Mouse (Mus musculus): ENCODE data around the gene Ftsj3. TPM values are rescaled to one million over a fixed set of nuclear protein-coding genes. Genes with fewer than 3 reads are reported as not detected.
A peak's percentile ranks its signal among the peaks of the same experiment; 100 is the strongest.

Ftsj3 gene
- 49.0 and 59.8 TPM in 2 replicates for total RNA-seq (2014; fragmentation: Nextera tagmentation)
- total RNA-seq (2017) = 90.6 and 109 TPM in 2 replicates
- polyA plus RNA-seq (2012) = 11.5 and 21.6 TPM in 2 replicates

DNA sequence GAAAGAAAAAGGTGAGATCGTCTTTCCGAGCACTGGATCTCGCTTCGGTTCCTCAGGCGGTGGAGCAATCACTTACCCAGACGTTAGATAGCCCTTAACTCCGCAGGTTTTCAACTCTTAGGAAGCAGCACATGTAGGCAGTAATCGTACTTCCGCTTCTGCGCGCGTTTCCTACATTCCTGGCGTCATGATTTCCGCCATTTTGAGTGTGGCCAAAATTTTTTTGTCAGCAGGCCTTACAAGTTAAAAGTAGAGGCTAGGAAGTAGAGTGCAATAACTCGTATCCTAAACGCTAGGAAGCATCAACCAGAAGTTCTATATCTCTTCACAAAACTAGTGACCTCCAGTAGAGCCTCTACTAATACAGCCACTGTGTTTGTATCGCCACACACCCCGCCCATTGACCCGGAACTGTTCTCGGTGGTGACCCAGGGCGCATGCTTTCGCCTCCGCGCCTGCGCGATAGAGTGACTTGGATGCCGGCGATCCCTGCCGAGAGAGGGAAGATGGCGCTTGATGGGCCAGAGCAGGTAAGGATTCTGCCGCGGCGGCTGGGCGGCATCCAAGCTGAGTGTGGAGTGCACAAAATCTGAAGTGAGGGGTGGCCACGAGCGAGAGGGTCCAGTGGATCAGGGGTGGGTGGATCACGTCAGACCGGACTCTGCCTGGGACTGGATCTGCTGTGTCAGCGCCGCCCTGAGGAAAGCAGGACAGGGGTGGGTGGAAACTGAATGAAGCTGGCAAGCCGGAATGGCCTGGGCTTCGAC, at the start of gene Ftsj3, which contains the start of gene Psmc5:
Ftsj3 (minus strand) TSS at position 395 of the 767 bp plus-strand sequence.
Psmc5 (plus strand) TSS at position 470 of the 767 bp plus-strand sequence.
- Histone ChIP-seq H3K36me3 (replicated peaks) (peaks cover 74% of the 10 kb centered on the region), H3K27me3 (ENCODE audit: insufficient read depth, low read length) (no peaks in the 10 kb centered on the region), H3K4me1 (ENCODE audit: insufficient read depth, low read depth, low read length) (peaks cover 53% of the 10 kb centered on the region), H3K9me3 (replicated peaks) (no peaks in the 10 kb centered on the region), H3K4me3 (ENCODE audit: low read depth, low read length) (peak within 1 kb of the TSS; percentile 88)
- no peak for TF ChIP-seq GATA1 (IDR thresholded peaks at IDR 0.05; ENCODE audit: borderline replicate concordance, low read length)
- no peak for TF ChIP-seq POLR2AphosphoS5 (IDR thresholded peaks at IDR 0.05; ENCODE audit: insufficient replicate concordance, low read depth, low read length)
- no peak for TF ChIP-seq CTCF (IDR thresholded peaks at IDR 0.05; ENCODE audit: low read depth, low read length)
- no peak for TF ChIP-seq GATA2 (IDR thresholded peaks at IDR 0.05; ENCODE audit: borderline replicate concordance, low read depth, low read length)
- TF ChIP-seq TAL1 (conservative IDR thresholded peaks at IDR 0.05; ENCODE audit: low read depth, low read length) = no peak
- peak; percentile 84 for DNase-seq (ENCODE audit: low spot score)
- ATAC-seq (ENCODE audit: extremely low read depth, insufficient number of reproducible peaks, low FRiP score, poor library complexity, severe bottlenecking) = peak; percentile 91

DNA sequence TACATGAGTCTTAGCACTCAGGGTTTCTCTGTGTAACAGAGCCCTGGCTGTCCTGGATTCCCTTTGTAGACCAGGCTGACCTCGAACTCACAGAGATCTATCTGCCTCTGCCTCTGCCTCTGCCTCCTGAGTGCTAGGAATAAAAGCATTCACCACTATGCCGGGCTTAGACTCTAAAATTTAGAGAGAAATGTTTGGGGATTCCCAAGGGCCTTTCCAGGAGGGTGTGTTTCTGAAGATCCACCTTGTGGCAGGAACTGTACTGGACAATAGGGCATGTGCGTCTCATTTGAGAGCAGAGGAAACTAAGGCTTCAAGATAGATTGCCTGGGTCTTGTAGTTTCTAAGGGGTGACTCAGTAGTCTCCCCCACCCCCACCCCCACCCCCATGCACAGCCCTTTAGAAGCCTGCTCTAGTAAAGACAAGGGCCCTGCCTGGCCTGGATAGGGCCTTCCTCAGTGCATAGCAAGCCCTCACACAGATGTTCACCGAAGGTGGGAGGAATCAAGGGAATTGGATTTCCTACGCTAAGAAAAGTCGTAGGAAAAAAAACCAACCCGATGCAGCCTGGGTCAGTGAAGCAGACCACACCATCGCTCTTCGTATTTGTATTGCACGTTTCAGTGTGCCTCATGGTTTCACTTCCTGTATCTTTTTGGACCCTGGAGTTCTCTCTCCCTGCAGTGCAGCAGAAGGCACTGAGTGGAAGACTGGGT, 49.6 kb upstream of the Ftsj3 start:
- H3K27me3 ChIP-seq (ENCODE audit: insufficient read depth, low read length) = peaks cover 53% of the 10 kb centered on the region
- ATAC-seq (ENCODE audit: extremely low read depth, insufficient number of reproducible peaks, low FRiP score, poor library complexity, severe bottlenecking) (no peak), DNase-seq (ENCODE audit: low spot score) (no peak)
- no peaks in the 10 kb centered on the region for H3K9me3 ChIP-seq (replicated peaks)
- no peak for TF ChIP-seq GATA2 (IDR thresholded peaks at IDR 0.05; ENCODE audit: borderline replicate concordance, low read depth, low read length)
- no peak for TF ChIP-seq GATA1 (IDR thresholded peaks at IDR 0.05; ENCODE audit: borderline replicate concordance, low read length)
- no peak for TF ChIP-seq CTCF (IDR thresholded peaks at IDR 0.05; ENCODE audit: low read depth, low read length)
- no peak for TF ChIP-seq TAL1 (conservative IDR thresholded peaks at IDR 0.05; ENCODE audit: low read depth, low read length)
- no peak for TF ChIP-seq POLR2AphosphoS5 (IDR thresholded peaks at IDR 0.05; ENCODE audit: insufficient replicate concordance, low read depth, low read length)
- H3K4me3 ChIP-seq (ENCODE audit: low read depth, low read length) = no peak overlapping the region
- no peaks in the 10 kb centered on the region for H3K36me3 ChIP-seq (replicated peaks)
- H3K4me1 ChIP-seq (ENCODE audit: insufficient read depth, low read depth, low read length) = no peaks in the 10 kb centered on the region; the same call in 1 of the 2 replicates

DNA sequence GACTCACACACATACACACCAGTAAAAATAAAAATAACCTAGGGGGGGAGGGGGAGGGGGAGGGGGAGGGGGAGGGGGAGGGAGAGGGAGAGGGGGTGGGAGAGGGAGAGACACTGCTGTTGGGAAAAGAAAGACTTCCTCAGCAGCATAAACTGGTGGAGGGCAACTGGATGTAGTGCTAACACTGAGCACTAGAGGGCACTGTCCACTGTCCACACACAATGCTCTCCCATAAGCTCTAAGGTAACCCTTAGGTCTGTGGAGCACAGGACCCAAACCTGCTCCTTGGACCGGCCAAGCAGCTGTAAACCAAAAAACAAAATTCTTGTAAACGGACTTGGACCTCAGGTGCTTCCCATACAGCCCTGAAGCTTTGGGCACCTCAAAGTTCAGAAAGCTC, 46.8 kb upstream of the Ftsj3 start:
- ATAC-seq (ENCODE audit: extremely low read depth, insufficient number of reproducible peaks, low FRiP score, poor library complexity, severe bottlenecking) = no peak
- no peaks in the 10 kb centered on the region for H3K9me3 ChIP-seq (replicated peaks)
- H3K27me3 ChIP-seq (ENCODE audit: insufficient read depth, low read length) = peaks cover 51% of the 10 kb centered on the region
- TF ChIP-seq CTCF (IDR thresholded peaks at IDR 0.05; ENCODE audit: low read depth, low read length) (peak; percentile 76), GATA2 (IDR thresholded peaks at IDR 0.05; ENCODE audit: borderline replicate concordance, low read depth, low read length) (no peak), TAL1 (conservative IDR thresholded peaks at IDR 0.05; ENCODE audit: low read depth, low read length) (no peak)
- peak; percentile 38 for DNase-seq (ENCODE audit: low spot score)
- H3K4me3 ChIP-seq (ENCODE audit: low read depth, low read length) = no peak overlapping the region
- no peaks in the 10 kb centered on the region for H3K4me1 ChIP-seq (ENCODE audit: insufficient read depth, low read depth, low read length)
- H3K36me3 ChIP-seq (replicated peaks) = no peaks in the 10 kb centered on the region

DNA sequence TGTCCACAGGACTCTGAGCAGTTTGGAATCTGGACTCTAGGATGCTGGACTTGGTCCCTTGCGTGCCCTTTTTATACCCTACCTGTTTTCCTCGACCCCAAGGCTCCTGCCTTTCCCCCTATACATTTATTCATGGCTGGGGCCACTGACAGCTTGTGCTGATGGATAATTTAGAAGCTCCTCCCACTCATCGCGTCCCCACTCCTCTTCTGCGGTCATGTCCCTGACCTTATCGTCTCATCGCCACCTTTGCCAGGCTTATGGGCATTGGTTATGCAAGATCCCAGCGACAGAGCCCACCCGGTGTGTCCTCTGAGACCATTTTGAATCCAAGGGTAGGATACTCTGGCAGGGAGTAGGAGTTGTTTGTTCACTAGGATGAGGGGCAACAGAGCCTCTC, 45.9 kb upstream of the Ftsj3 start, which contains the start of gene Gh:
Gh (minus strand) TSS at position 101 of the 400 bp plus-strand sequence.
- H3K4me1 ChIP-seq (ENCODE audit: insufficient read depth, low read depth, low read length) = no peaks in the 10 kb centered on the region
- no peak for DNase-seq (ENCODE audit: low spot score)
- peaks cover 50% of the 10 kb centered on the region for H3K27me3 ChIP-seq (ENCODE audit: insufficient read depth, low read length)
- TF ChIP-seq GATA2 (IDR thresholded peaks at IDR 0.05; ENCODE audit: borderline replicate concordance, low read depth, low read length) (no peak), POLR2AphosphoS5 (IDR thresholded peaks at IDR 0.05; ENCODE audit: insufficient replicate concordance, low read depth, low read length) (no peak), GATA1 (IDR thresholded peaks at IDR 0.05; ENCODE audit: borderline replicate concordance, low read length) (no peak), CTCF (IDR thresholded peaks at IDR 0.05; ENCODE audit: low read depth, low read length) (no peak), TAL1 (conservative IDR thresholded peaks at IDR 0.05; ENCODE audit: low read depth, low read length) (no peak)
- no peaks in the 10 kb centered on the region for H3K9me3 ChIP-seq (replicated peaks)
- no peak within 1 kb of the TSS for H3K4me3 ChIP-seq (ENCODE audit: low read depth, low read length)
- no peaks in the 10 kb centered on the region for H3K36me3 ChIP-seq (replicated peaks)
- no peak for ATAC-seq (ENCODE audit: extremely low read depth, insufficient number of reproducible peaks, low FRiP score, poor library complexity, severe bottlenecking)

DNA sequence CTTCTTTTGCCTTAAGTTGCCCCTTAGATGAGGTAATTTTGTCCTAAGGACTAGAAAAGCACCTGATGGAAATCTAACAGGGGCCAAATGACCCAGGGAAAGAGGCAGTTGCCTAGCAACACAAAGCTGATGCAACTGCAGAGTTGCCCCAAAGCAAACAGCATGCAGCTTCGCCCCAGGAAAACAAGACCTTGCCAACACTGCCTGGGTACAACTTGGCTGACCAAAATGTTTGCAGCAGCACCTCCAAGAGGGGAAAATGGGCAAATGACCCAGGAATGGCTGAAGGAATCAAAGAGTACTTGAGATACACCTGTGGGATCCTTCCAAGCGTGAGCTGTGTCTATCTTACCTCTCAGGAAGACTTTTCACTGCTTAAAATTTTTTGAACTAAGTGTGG, 36.0 kb upstream of the Ftsj3 start:
- ATAC-seq (ENCODE audit: extremely low read depth, insufficient number of reproducible peaks, low FRiP score, poor library complexity, severe bottlenecking) (no peak), DNase-seq (ENCODE audit: low spot score) (no peak)
- Histone ChIP-seq H3K27me3 (ENCODE audit: insufficient read depth, low read length) (peaks cover 28% of the 10 kb centered on the region), H3K36me3 (replicated peaks) (no peaks in the 10 kb centered on the region), H3K4me1 (ENCODE audit: insufficient read depth, low read depth, low read length) (peaks cover 6% of the 10 kb centered on the region), H3K9me3 (replicated peaks) (no peaks in the 10 kb centered on the region), H3K4me3 (ENCODE audit: low read depth, low read length) (no peak overlapping the region)
- TF ChIP-seq TAL1 (conservative IDR thresholded peaks at IDR 0.05; ENCODE audit: low read depth, low read length) (no peak), GATA1 (IDR thresholded peaks at IDR 0.05; ENCODE audit: borderline replicate concordance, low read length) (no peak), CTCF (IDR thresholded peaks at IDR 0.05; ENCODE audit: low read depth, low read length) (no peak)

DNA sequence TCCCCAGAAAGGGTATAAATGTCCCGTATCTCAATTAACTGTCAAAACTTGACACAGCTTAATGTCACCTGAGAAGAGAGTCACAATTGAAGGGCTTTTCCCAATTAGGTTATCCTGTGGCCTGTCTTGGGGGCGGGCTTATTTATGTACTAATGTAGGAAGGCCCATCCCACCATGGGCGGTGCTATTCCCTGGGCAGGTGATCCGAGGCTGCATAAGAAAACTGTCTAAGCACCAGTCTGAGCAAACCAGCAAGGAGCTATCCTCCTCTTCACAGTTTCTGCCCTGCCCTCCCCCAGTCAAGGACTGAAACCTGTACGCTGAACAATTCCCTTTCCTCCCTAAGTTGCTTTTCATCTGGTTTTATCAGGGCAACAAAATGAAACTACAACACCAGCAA, 34.5 kb upstream of the Ftsj3 start:
- Histone ChIP-seq H3K27me3 (ENCODE audit: insufficient read depth, low read length) (peaks cover 40% of the 10 kb centered on the region), H3K4me1 (ENCODE audit: insufficient read depth, low read depth, low read length) (peaks cover 6% of the 10 kb centered on the region), H3K4me3 (ENCODE audit: low read depth, low read length) (no peak overlapping the region), H3K36me3 (replicated peaks) (no peaks in the 10 kb centered on the region), H3K9me3 (replicated peaks) (no peaks in the 10 kb centered on the region)
- ATAC-seq (ENCODE audit: extremely low read depth, insufficient number of reproducible peaks, low FRiP score, poor library complexity, severe bottlenecking) = no peak
- DNase-seq (ENCODE audit: low spot score) = no peak
- TF ChIP-seq TAL1 (conservative IDR thresholded peaks at IDR 0.05; ENCODE audit: low read depth, low read length) (no peak), GATA2 (IDR thresholded peaks at IDR 0.05; ENCODE audit: borderline replicate concordance, low read depth, low read length) (no peak), CTCF (IDR thresholded peaks at IDR 0.05; ENCODE audit: low read depth, low read length) (no peak), GATA1 (IDR thresholded peaks at IDR 0.05; ENCODE audit: borderline replicate concordance, low read length) (no peak), POLR2AphosphoS5 (IDR thresholded peaks at IDR 0.05; ENCODE audit: insufficient replicate concordance, low read depth, low read length) (no peak)
